Mouse (Mus musculus) intestine, postnatal 0 days (tissue): ENCODE measurements around the gene Atxn10. TPM values are rescaled to one million over a fixed set of nuclear protein-coding genes. Genes with fewer than 3 reads are reported as not detected.

Experiments
- ATAC-seq: fragments of 200-750 bp; cut with Nextera tagmentation; 2 replicates; pipeline ENCODE4 v1.8.0; 2017; ENCODE audit warnings: mild to moderate bottlenecking, moderate TSS enrichment, moderate library complexity
- H3K27ac ChIP-seq: fragments of 300-500 bp; sonication (generic); 2 replicates; pipeline ENCODE4 v1.5.1; 2014; ENCODE audit warnings: mild to moderate bottlenecking, low read depth, low read length, moderate library complexity
- H3K27me3 ChIP-seq: fragments of 300-500 bp; sonication (generic); replicated peaks from 2 replicates; pipeline ENCODE4 v1.6.1; 2014; ENCODE audit warnings: low read length, mixed read lengths; ENCODE audit not compliant: control insufficient read depth, insufficient read depth
- H3K36me3 ChIP-seq: fragments of 300-500 bp; sonication (generic); 2 replicates; pipeline ENCODE4 v1.6.1; 2014; ENCODE audit warnings: mild to moderate bottlenecking, moderate library complexity; ENCODE audit not compliant: control insufficient read depth, insufficient read depth
- H3K4me1 ChIP-seq: fragments of 300-500 bp; sonication (generic); replicated peaks from 2 replicates; pipeline ENCODE4 v1.6.1; 2014; ENCODE audit warnings: antibody characterized with exemption, low read length, mixed read lengths; ENCODE audit not compliant: control insufficient read depth, insufficient read depth
- H3K4me2 ChIP-seq: fragments of 300-500 bp; sonication (generic); replicated peaks from 2 replicates; pipeline ENCODE4 v1.6.1; 2014; ENCODE audit warnings: low read depth, mild to moderate bottlenecking, moderate library complexity
- H3K4me3 ChIP-seq: fragments of 300-500 bp; sonication (generic); 2 replicates; pipeline ENCODE4 v1.5.1; 2014; ENCODE audit warnings: low read depth, low read length
- H3K9ac ChIP-seq: fragments of 300-500 bp; sonication (generic); 2 replicates; pipeline ENCODE4 v1.6.1; 2014; ENCODE audit warnings: mild to moderate bottlenecking, low read depth, low read length
- H3K9me3 ChIP-seq: fragments of 300-500 bp; sonication (generic); 2 replicates; pipeline ENCODE4 v1.6.1; 2016; ENCODE audit warnings: mixed run types; ENCODE audit not compliant: control insufficient read depth
- CTCF ChIP-seq: sonication (generic); IDR thresholded peaks from 2 replicates; pipeline ENCODE4 v1.5.1; 2016; ENCODE audit warnings: low read depth, mild to moderate bottlenecking, control low read depth, antibody characterized with exemption, moderate library complexity
- WGBS: fragments of 180-500 bp; shearing (Covaris S2); extraction: QIAGEN DNeasy Blood & Tissue Kit; methylation state at CpG from one replicate; pipeline ENCODE4 v1.1.7; 2014; 5-methylcytosine and 5-hydroxymethylcytosine counted together
- polyA plus RNA-seq: library from polyadenylated mRNA; unstranded; fragments of >200 nt; fragmentation: Nextera tagmentation; extraction: Ambion mirVana; gene quantifications from 2 replicates; pipeline ENCODE4 v1.2.1, GENCODE M21; 2015

Gene Atxn10
- polyA plus RNA-seq, 1 experiment from 2014 or later, result 111 TPM

- Histone ChIP-seq H3K27ac (no peak overlapping the region), H3K9me3 (no peaks in the 10 kb centered on the region), H3K4me1 (no peaks in the 10 kb centered on the region), H3K4me2 (no peak overlapping the region), H3K4me3 (no peak overlapping the region), H3K27me3 (no peaks in the 10 kb centered on the region), H3K36me3 (no peaks in the 10 kb centered on the region), H3K9ac (no peak overlapping the region)
- ATAC-seq, result no peak
- TF ChIP-seq CTCF, result no peak
- 89% methylated on average over 4 of the region's 4 CpGs for WGBS
Measured at GRCm38 (mm10) chr15:85497548-85497947, 161.5 kb downstream of the Atxn10 start.

- no peak overlapping the region for H3K4me2 ChIP-seq
- no peak overlapping the region for H3K4me3 ChIP-seq
- no peaks in the 10 kb centered on the region for H3K9me3 ChIP-seq
- no peak overlapping the region for H3K27ac ChIP-seq
- H3K27me3 ChIP-seq, result no peaks in the 10 kb centered on the region
- H3K4me1 ChIP-seq, result no peaks in the 10 kb centered on the region
- TF ChIP-seq CTCF, result no peak
- 59% methylated on average over 10 of the region's 10 CpGs for WGBS
- ATAC-seq, result no peak
- H3K36me3 ChIP-seq, result no peaks in the 10 kb centered on the region
- H3K9ac ChIP-seq, result no peak overlapping the region
Measured at GRCm38 (mm10) chr15:85497981-85498475, 162.0 kb downstream of the Atxn10 start.

DNA sequence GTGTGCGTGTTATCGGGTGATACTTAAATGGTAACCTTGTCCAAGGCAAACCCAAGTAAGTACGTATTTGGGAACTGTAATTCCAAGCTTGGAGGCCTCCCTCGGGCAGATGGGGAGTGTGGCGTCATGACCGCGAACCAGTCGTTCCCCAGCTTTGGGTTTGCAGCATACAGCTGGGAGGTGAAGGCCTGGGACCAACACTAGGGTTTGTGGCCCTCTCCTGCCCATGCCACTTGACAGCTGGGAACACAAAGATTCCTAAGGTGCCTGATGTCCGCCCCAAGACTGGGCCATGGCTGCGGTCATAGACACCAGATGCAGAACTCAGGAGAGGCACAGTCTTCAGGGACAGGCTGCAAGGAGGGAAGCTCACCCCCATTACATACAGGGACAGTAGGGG is 164.2 kb downstream of the Atxn10 start:
- Histone ChIP-seq H3K4me2 (no peak overlapping the region), H3K4me1 (no peaks in the 10 kb centered on the region), H3K9ac (no peak overlapping the region), H3K9me3 (no peaks in the 10 kb centered on the region), H3K36me3 (no peaks in the 10 kb centered on the region), H3K27ac (no peak overlapping the region), H3K27me3 (no peaks in the 10 kb centered on the region), H3K4me3 (no peak overlapping the region)
- WGBS, result 82% methylated on average over 10 of the region's 10 CpGs
- TF ChIP-seq CTCF, result no peak
- no peak for ATAC-seq

DNA sequence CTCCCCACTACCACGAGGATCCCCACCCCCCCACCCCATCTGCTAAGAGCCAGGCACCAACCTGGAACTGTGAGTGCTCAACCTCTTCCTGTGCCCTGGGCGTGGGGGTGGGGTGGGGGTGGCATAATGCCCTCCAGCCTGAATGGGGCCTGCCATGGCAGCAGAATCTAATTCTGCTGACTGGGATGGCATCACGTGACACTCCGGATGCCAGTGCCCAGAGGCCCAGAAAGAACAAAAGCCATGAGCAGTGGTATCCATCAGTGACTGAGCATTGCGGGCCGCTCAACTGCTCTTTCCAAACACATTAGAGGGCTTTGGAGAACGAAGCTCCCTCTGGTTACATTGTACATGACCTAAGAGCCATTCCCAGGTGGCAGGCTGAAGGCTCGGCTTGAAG is 167.1 kb downstream of the Atxn10 start, which contains the start of gene 7530416G11Rik:
TSS of gene 7530416G11Rik (minus strand) at position 101 of the 400 bp plus-strand sequence.
- Histone ChIP-seq H3K9me3 (no peaks in the 10 kb centered on the region), H3K9ac (no peak within 1 kb of the TSS), H3K36me3 (no peaks in the 10 kb centered on the region), H3K4me3 (no peak within 1 kb of the TSS), H3K4me2 (no peak within 1 kb of the TSS), H3K4me1 (no peaks in the 10 kb centered on the region), H3K27ac (no peak within 1 kb of the TSS), H3K27me3 (no peaks in the 10 kb centered on the region)
- no peak for ATAC-seq
- WGBS, result 83% methylated on average over 8 of the region's 8 CpGs
- no peak for TF ChIP-seq CTCF

DNA sequence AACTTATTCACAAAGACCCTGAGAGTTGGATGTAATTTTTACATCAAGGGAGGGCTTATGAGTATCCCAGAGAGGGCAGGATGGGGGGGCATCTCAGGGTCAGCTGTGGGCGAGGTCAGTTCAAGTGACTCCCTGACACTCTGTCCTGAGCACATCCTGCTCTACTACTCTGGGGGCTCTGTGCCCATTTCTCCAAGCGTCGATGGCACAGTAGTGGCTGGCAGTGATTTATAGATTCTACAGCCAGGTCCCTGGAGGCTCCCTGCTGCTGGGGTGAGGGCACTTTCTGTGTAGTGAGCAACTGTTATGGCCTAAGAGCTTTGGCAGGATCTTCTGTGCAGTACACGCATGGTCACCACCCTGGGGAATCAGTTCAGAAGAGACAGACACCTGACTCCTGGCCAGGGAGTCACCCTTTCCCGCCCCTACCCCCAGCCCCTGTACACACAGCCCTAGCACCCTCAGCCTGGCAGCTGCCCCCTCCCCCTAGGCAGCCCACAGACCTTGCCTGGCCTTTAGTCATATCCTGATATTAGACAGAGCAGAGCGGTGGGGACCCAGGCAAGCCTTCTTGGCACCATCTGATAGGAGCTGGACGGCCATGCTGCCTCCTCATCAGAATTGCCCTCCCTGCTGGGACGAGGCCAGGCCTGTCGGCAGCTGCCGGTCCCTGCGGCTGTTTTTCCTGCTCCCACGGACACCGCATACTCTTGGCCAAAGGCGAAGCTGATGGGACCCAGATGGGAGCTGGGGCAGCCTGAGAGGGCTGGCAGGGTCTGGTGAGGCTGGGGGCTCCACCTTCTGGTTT is 169.3 kb downstream of the Atxn10 start:
- no peak for TF ChIP-seq CTCF
- 66% methylated on average over 14 of the region's 14 CpGs for WGBS
- no peaks in the 10 kb centered on the region for H3K9me3 ChIP-seq
- H3K27ac ChIP-seq, result no peak overlapping the region
- no peaks in the 10 kb centered on the region for H3K36me3 ChIP-seq
- no peak overlapping the region for H3K4me2 ChIP-seq
- H3K4me1 ChIP-seq, result no peaks in the 10 kb centered on the region
- no peaks in the 10 kb centered on the region for H3K27me3 ChIP-seq
- no peak overlapping the region for H3K9ac ChIP-seq
- H3K4me3 ChIP-seq, result no peak overlapping the region
- no peak for ATAC-seq

GRCm38 (mm10) chr15:85506680-85507079 is 170.6 kb downstream of the Atxn10 start:
- H3K4me1 ChIP-seq, result no peaks in the 10 kb centered on the region
- 44% methylated on average over 1 of the region's 1 CpGs for WGBS
- no peak for TF ChIP-seq CTCF

More at GRCm38 (mm10) chr15:85506680-85507079, 170.6 kb downstream of the Atxn10 start:
- no peak for ATAC-seq
- H3K4me2 ChIP-seq, result no peak overlapping the region
- H3K9me3 ChIP-seq, result no peaks in the 10 kb centered on the region
- H3K27ac ChIP-seq, result no peak overlapping the region
- H3K36me3 ChIP-seq, result no peaks in the 10 kb centered on the region
- H3K27me3 ChIP-seq, result no peaks in the 10 kb centered on the region
- no peak overlapping the region for H3K9ac ChIP-seq
- H3K4me3 ChIP-seq, result no peak overlapping the region
